Mouse (Mus musculus): ENCODE results near the gene Gm4064. TPM values are rescaled to one million over a fixed set of nuclear protein-coding genes. Genes with fewer than 3 reads are reported as not detected.
"Not testable (repeated sequence)": the region's sequence is repeated elsewhere in the genome, so short reads cannot be mapped to it uniquely, and the experiment has no call there.

Gene Gm4064
- total RNA-seq (2021), result not detected

DNA sequence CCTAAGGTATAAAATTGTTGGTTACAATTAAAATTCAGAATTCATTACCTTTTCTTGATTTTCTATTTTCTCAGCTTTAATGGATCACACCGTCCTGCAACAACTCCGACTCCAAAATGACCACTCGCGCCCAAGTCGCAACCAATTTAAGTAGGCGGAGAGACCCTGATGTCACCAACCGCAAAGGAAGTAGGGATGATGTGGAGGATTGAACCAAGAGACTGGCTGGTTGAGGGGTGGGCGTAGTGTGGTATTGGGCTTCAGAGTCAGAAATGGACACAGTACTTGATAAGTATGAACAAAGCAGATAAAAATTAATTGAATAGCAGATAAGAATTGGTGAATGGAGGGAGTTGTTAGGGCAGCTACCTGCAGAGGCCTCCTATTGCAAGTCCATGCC is at the start of gene Gm4064:
Gene Gm4064 (minus strand): TSS at position 101 of the 400 bp plus-strand sequence.
- intact Hi-C loops (cut with DNase I); DNase-seq: not testable (repeated sequence)

DNA sequence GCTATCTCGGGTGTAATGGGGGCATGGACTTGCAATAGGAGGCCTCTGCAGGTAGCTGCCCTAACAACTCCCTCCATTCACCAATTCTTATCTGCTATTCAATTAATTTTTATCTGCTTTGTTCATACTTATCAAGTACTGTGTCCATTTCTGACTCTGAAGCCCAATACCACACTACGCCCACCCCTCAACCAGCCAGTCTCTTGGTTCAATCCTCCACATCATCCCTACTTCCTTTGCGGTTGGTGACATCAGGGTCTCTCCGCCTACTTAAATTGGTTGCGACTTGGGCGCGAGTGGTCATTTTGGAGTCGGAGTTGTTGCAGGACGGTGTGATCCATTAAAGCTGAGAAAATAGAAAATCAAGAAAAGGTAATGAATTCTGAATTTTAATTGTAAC is 34.4 kb upstream of the Gm4064 start, which contains the start of the genes Rbmy and Gm10256:
Gene Rbmy (plus strand): TSS at position 301 of the 400 bp plus-strand sequence.
Gene Gm10256 (plus strand): TSS at position 320 of the 400 bp plus-strand sequence.
- intact Hi-C loops (cut with DNase I), result not testable (repeated sequence)

More for the DNA sequence above, 34.4 kb upstream of the Gm4064 start, which contains the start of the genes Rbmy and Gm10256:
- DNase-seq, result not testable (repeated sequence)

Other genes starting within 250 kb of the Gm4064 start
- not detected for gene H2al2c, start 197.1 kb downstream of the Gm4064 start, total RNA-seq (2021)
- gene Sry, start 132.5 kb downstream of the Gm4064 start, total RNA-seq (2021), result not detected
- gene H2al2b, start 75.5 kb downstream of the Gm4064 start, total RNA-seq (2021), result not detected
- gene Rbmy, start 34.5 kb upstream of the Gm4064 start, total RNA-seq (2021), result not detected
- gene Gm10256, start 34.5 kb upstream of the Gm4064 start, total RNA-seq (2021), result not detected
- not detected for gene Gm10352, start 104.8 kb upstream of the Gm4064 start, total RNA-seq (2021)
- not detected for gene Gm29289, start 136.4 kb upstream of the Gm4064 start, total RNA-seq (2021)